Mouse (Mus musculus) midbrain, embryonic 14.5 days (tissue): ENCODE results near the gene Cpt1a. TPM values are rescaled to one million over a fixed set of nuclear protein-coding genes. Genes with fewer than 3 reads are reported as not detected.

Source experiments
- ATAC-seq: fragments of 200-750 bp; cut with Nextera tagmentation; 2 replicates; pipeline ENCODE4 v1.8.0; 2017; ENCODE audit warnings: moderate number of reproducible peaks, moderate library complexity; ENCODE audit not compliant: low FRiP score, low TSS enrichment
- DNase-seq: peaks from one replicate; pipeline ENCODE4 v3.0.0-alpha.2; 2015
- H3K27ac ChIP-seq: fragments of 300-500 bp; sonication (generic); replicated peaks from 2 replicates; pipeline ENCODE4 v1.5.1; 2014; ENCODE audit warnings: mild to moderate bottlenecking, low read depth, low read length, moderate library complexity
- H3K27me3 ChIP-seq: fragments of 300-500 bp; sonication (generic); 2 replicates; pipeline ENCODE4 v1.6.1; 2014; ENCODE audit warnings: low read length, control low read depth, mixed read lengths; ENCODE audit not compliant: control insufficient read depth, insufficient read depth
- H3K36me3 ChIP-seq: fragments of 300-500 bp; sonication (generic); 2 replicates; pipeline ENCODE4 v1.6.1; 2014; ENCODE audit warnings: low read length, control low read depth; ENCODE audit not compliant: control insufficient read depth, insufficient read depth
- H3K4me1 ChIP-seq: fragments of 300-500 bp; sonication (generic); 2 replicates; pipeline ENCODE4 v1.6.1; 2014; ENCODE audit warnings: mild to moderate bottlenecking, antibody characterized with exemption, low read length, control low read depth; ENCODE audit not compliant: control insufficient read depth, insufficient read depth
- H3K4me2 ChIP-seq: fragments of 300-500 bp; sonication (generic); 2 replicates; pipeline ENCODE4 v1.6.1; 2014; ENCODE audit warnings: mild to moderate bottlenecking, low read length, moderate library complexity
- H3K4me3 ChIP-seq: fragments of 300-500 bp; sonication (generic); replicated peaks from 2 replicates; pipeline ENCODE4 v1.5.1; 2014; ENCODE audit warnings: low read depth, low read length
- H3K9ac ChIP-seq: fragments of 300-500 bp; sonication (generic); replicated peaks from 2 replicates; pipeline ENCODE4 v1.6.1; 2014; ENCODE audit warnings: mild to moderate bottlenecking, low read length, moderate library complexity
- H3K9me3 ChIP-seq: fragments of 300-500 bp; sonication (generic); 2 replicates; pipeline ENCODE4 v1.6.1; 2016; ENCODE audit warnings: low read length, control low read depth, mixed read lengths; ENCODE audit not compliant: control insufficient read depth
- WGBS: fragments of 180-500 bp; shearing (Covaris S2); extraction: QIAGEN DNeasy Blood & Tissue Kit; methylation state at CpG from one replicate; pipeline ENCODE4 v1.1.7; 2014; 5-methylcytosine and 5-hydroxymethylcytosine counted together
- polyA plus RNA-seq: library from polyadenylated mRNA; unstranded; fragments of >200 nt; fragmentation: Nextera tagmentation; extraction: Ambion mirVana; gene quantifications from 2 replicates; pipeline ENCODE4 v1.2.1, GENCODE M21; 2014

The Cpt1a gene
- polyA plus RNA-seq, 1 experiment from 2014 or later: 19.2 TPM

GRCm38 (mm10) chr19:3392384-3392783 is 70.2 kb downstream of the Cpt1a start:
- whole genome bisulfite sequencing: 93% methylated on average over 1 of the region's 1 CpGs
- H3K27ac ChIP-seq: no peak overlapping the region
- H3K4me1 ChIP-seq: 0 out of 2 replicates have a peak, but pooled peaks cover 5% of the 10 kb centered on the region
- ATAC-seq: no peak
- H3K9me3 ChIP-seq: no peaks in the 10 kb centered on the region
- H3K36me3 ChIP-seq: no peaks in the 10 kb centered on the region
- no peak overlapping the region for H3K4me3 ChIP-seq
- no peak overlapping the region for H3K9ac ChIP-seq
- no peak overlapping the region for H3K4me2 ChIP-seq
- no peak for DNase-seq
- H3K27me3 ChIP-seq: no peaks in the 10 kb centered on the region

GRCm38 (mm10) chr19:3394216-3394615 is 72.1 kb downstream of the Cpt1a start:
- Histone ChIP-seq H3K36me3 (no peaks in the 10 kb centered on the region), H3K9ac (no peak overlapping the region), H3K4me3 (no peak overlapping the region), H3K4me1 (0 out of 2 replicates have a peak, but pooled peaks cover 2% of the 10 kb centered on the region), H3K27me3 (no peaks in the 10 kb centered on the region), H3K4me2 (no peak overlapping the region), H3K9me3 (no peaks in the 10 kb centered on the region), H3K27ac (no peak overlapping the region)
- DNase-seq (no peak), ATAC-seq (no peak)
- 77% methylated on average over 3 of the region's 3 CpGs for WGBS

- ATAC-seq: no peak
- H3K36me3 ChIP-seq: no peaks in the 10 kb centered on the region
- no peak overlapping the region for H3K4me2 ChIP-seq
- WGBS: 83% methylated on average over 4 of the region's 4 CpGs
- no peaks in the 10 kb centered on the region for H3K4me1 ChIP-seq
- H3K27me3 ChIP-seq: no peaks in the 10 kb centered on the region
- no peak overlapping the region for H3K9ac ChIP-seq
- no peak overlapping the region for H3K27ac ChIP-seq
- DNase-seq: no peak
- H3K9me3 ChIP-seq: no peaks in the 10 kb centered on the region
- no peak overlapping the region for H3K4me3 ChIP-seq
Observed at GRCm38 (mm10) chr19:3400057-3400456, 77.9 kb downstream of the Cpt1a start.

GRCm38 (mm10) chr19:3401504-3401903 is 79.4 kb downstream of the Cpt1a start:
- DNase-seq: no peak
- no peaks in the 10 kb centered on the region for H3K36me3 ChIP-seq
- no peak overlapping the region for H3K4me3 ChIP-seq
- no peak overlapping the region for H3K9ac ChIP-seq
- no peaks in the 10 kb centered on the region for H3K9me3 ChIP-seq
- H3K27ac ChIP-seq: no peak overlapping the region
- 89% methylated on average over 7 of the region's 7 CpGs for WGBS
- ATAC-seq: no peak
- H3K27me3 ChIP-seq: no peaks in the 10 kb centered on the region
- no peak overlapping the region for H3K4me2 ChIP-seq
- H3K4me1 ChIP-seq: no peaks in the 10 kb centered on the region

GRCm38 (mm10) chr19:3401943-3402342 is 79.8 kb downstream of the Cpt1a start:
- H3K4me2 ChIP-seq: no peak overlapping the region
- DNase-seq: no peak
- no peak overlapping the region for H3K9ac ChIP-seq
- WGBS: 46% methylated on average over 7 of the region's 7 CpGs
- H3K27ac ChIP-seq: no peak overlapping the region
- H3K4me3 ChIP-seq: no peak overlapping the region
- H3K27me3 ChIP-seq: no peaks in the 10 kb centered on the region
- H3K4me1 ChIP-seq: no peaks in the 10 kb centered on the region
- H3K36me3 ChIP-seq: no peaks in the 10 kb centered on the region
- ATAC-seq: no peak
- no peaks in the 10 kb centered on the region for H3K9me3 ChIP-seq

GRCm38 (mm10) chr19:3402390-3402789 is 80.3 kb downstream of the Cpt1a start:
- H3K4me3 ChIP-seq: no peak overlapping the region
- no peak for ATAC-seq
- no peak for DNase-seq
- WGBS: 83% methylated on average over 6 of the region's 6 CpGs
- H3K36me3 ChIP-seq: no peaks in the 10 kb centered on the region
- H3K9ac ChIP-seq: no peak overlapping the region
- no peak overlapping the region for H3K27ac ChIP-seq
- no peak overlapping the region for H3K4me2 ChIP-seq
- no peaks in the 10 kb centered on the region for H3K4me1 ChIP-seq
- no peaks in the 10 kb centered on the region for H3K27me3 ChIP-seq
- H3K9me3 ChIP-seq: no peaks in the 10 kb centered on the region

GRCm38 (mm10) chr19:3404030-3404429 is 81.9 kb downstream of the Cpt1a start:
- Histone ChIP-seq H3K36me3 (no peaks in the 10 kb centered on the region), H3K4me2 (no peak overlapping the region), H3K9ac (no peak overlapping the region), H3K9me3 (no peaks in the 10 kb centered on the region), H3K4me1 (no peaks in the 10 kb centered on the region), H3K27me3 (no peaks in the 10 kb centered on the region), H3K4me3 (no peak overlapping the region), H3K27ac (no peak overlapping the region)
- ATAC-seq (no peak), DNase-seq (no peak)
- WGBS: 86% methylated on average over 7 of the region's 7 CpGs

- Histone ChIP-seq H3K4me3 (no peak overlapping the region), H3K4me2 (no peak overlapping the region), H3K9ac (no peak overlapping the region), H3K36me3 (no peaks in the 10 kb centered on the region), H3K4me1 (no peaks in the 10 kb centered on the region), H3K9me3 (no peaks in the 10 kb centered on the region), H3K27ac (no peak overlapping the region), H3K27me3 (no peaks in the 10 kb centered on the region)
- ATAC-seq: no peak
- no peak for DNase-seq
- WGBS: 44% methylated on average over 1 of the region's 1 CpGs
Observed at GRCm38 (mm10) chr19:3405531-3406281, 83.6 kb downstream of the Cpt1a start.

GRCm38 (mm10) chr19:3414268-3414733 is 92.2 kb downstream of the Cpt1a start, which contains the start of gene Gal:
TSS of gene Gal (minus strand) at chr19:3414544.
- Histone ChIP-seq H3K4me3 (peak within 1 kb of the TSS; percentile 25), H3K9me3 (no peaks in the 10 kb centered on the region), H3K27ac (no peak within 1 kb of the TSS), H3K9ac (peak within 1 kb of the TSS; percentile 29; the same call in 1 of the 2 replicates), H3K27me3 (peaks cover 10% of the 10 kb centered on the region; the same call in 1 of the 2 replicates), H3K36me3 (no peaks in the 10 kb centered on the region), H3K4me2 (peak within 1 kb of the TSS; percentile 57), H3K4me1 (peaks cover 4% of the 10 kb centered on the region; the same call in 1 of the 2 replicates)
- 3% methylated on average over 37 of the region's 37 CpGs for WGBS
- no peak for ATAC-seq
- peak; percentile 58 for DNase-seq
